Mouse (Mus musculus): ENCODE results near the gene Clk2. TPM values are rescaled to one million over a fixed set of nuclear protein-coding genes. Genes with fewer than 3 reads are reported as not detected.
"Not testable (repeated sequence)": the region's sequence is repeated elsewhere in the genome, so short reads cannot be mapped to it uniquely, and the experiment has no call there.

Clk2 gene
- polyA plus RNA-seq, 1 experiment from 2014 or later: 27.5 TPM

DNA sequence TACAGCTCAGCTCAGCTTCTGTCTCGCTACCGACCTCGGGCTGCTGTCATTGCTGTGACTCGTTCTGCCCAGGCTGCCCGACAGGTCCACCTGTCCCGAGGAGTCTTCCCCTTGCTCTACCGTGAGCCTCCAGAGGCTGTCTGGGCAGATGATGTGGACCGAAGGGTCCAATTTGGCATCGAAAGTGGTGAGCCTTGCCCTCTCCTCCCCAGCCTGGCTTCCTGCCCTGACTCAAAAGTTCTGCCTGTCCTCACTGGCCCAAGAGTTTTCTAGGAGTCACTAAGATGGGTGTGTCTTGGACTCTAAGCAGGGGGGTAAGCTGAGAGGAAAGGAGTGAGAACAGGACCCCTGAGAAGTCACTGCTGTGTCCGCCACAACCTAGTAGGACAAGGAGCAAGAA lies 19.8 kb upstream of the Clk2 start:
- Histone ChIP-seq H3K9ac (no peak overlapping the region), H3K36me3 (0 out of 2 replicates have a peak, but pooled peaks cover 7% of the 10 kb centered on the region), H3K4me3 (no peak overlapping the region), H3K27me3 (peaks cover 17% of the 10 kb centered on the region), H3K4me1 (replicated peaks) (peaks cover 11% of the 10 kb centered on the region; the same call in 1 of the 2 replicates), H3K9me3 (no peaks in the 10 kb centered on the region), H3K4me2 (no peak overlapping the region), H3K27ac (replicated peaks) (no peak overlapping the region)
- WGBS: 83% methylated on average over 10 of the region's 10 CpGs
- no peak for ATAC-seq (ENCODE audit: low read depth)

DNA sequence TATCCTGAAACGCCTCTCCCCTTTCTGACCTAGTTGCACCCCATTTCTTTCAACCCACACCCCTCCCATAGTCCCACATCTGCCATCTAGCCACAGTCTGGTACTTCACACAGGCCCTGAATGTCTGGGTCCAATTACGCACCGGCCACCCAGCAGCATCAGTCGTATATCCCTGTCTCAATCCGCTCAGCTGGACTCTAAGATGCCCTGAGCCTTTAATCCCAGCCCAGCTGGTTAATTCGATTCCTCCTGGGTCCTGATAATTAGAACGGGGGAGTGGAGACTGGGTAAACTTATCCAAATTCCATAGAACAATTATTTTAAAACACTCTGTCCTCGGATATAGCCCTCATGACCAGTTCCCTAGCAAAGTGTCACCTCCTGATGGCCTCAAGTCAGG lies 19.0 kb upstream of the Clk2 start:
- no peak overlapping the region for H3K27ac ChIP-seq (replicated peaks)
- H3K4me1 ChIP-seq (replicated peaks): peaks cover 11% of the 10 kb centered on the region; the same call in 1 of the 2 replicates
- H3K36me3 ChIP-seq: peaks cover 14% of the 10 kb centered on the region; the same call in 1 of the 2 replicates
- WGBS: 57% methylated on average over 8 of the region's 8 CpGs
- no peak overlapping the region for H3K9ac ChIP-seq
- no peak for ATAC-seq (ENCODE audit: low read depth)
- no peaks in the 10 kb centered on the region for H3K9me3 ChIP-seq
- H3K4me2 ChIP-seq: no peak overlapping the region
- H3K4me3 ChIP-seq: no peak overlapping the region
- H3K27me3 ChIP-seq: peaks cover 24% of the 10 kb centered on the region

DNA sequence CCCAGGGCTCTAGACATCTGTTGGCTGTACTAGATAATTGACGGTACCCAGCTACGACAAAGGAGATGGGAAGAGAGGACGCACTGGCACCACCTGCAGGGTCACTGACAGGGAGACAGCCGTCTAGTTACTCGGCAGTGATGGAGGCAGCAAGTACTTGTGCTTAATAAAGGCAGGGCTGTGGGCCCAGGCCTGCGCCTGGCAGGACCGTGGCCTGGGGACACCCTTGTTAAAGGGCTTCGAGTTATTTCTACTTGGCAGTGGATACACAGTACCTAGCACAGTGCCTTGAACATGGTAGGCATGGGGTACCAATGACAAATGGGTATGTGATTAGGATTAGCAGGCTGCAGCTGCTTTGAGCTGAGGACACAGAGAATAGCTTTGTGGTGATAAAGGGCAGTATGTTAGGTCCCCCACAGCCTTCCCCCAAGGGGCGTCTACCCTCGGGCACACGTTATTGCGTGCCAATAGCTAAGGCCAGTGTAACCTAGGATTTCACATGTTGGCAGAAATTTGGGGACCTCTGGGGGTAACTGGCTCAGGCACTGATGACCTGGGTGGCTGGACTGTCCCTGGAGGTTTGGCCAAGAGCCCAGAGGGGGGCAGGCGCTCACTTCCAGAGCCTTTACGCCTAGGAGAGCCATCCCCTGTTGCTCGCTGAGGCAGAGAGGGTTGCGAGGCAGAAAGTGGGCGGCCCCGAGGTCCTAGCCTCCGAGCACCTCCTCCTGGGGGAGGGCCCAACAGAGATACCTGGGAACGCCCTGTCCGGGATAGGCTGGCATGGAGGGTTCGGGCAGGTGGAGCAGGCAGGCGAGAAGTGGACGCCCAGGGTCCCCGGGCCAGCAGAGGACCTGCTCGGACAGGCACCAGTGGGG lies 17.3 kb upstream of the Clk2 start:
- Histone ChIP-seq H3K36me3 (peaks cover 26% of the 10 kb centered on the region; the same call in 1 of the 2 replicates), H3K27ac (replicated peaks) (no peak overlapping the region), H3K4me3 (no peak overlapping the region), H3K9me3 (no peaks in the 10 kb centered on the region), H3K27me3 (peaks cover 24% of the 10 kb centered on the region), H3K9ac (no peak overlapping the region), H3K4me1 (replicated peaks) (peaks cover 11% of the 10 kb centered on the region; the same call in 1 of the 2 replicates), H3K4me2 (peak overlapping the region; percentile 34; the same call in 1 of the 2 replicates)
- WGBS: 18% methylated on average over 26 of the region's 26 CpGs
- ATAC-seq (ENCODE audit: low read depth): 0 out of 2 replicates have a peak, but pooled peaks have one; percentile 30

DNA sequence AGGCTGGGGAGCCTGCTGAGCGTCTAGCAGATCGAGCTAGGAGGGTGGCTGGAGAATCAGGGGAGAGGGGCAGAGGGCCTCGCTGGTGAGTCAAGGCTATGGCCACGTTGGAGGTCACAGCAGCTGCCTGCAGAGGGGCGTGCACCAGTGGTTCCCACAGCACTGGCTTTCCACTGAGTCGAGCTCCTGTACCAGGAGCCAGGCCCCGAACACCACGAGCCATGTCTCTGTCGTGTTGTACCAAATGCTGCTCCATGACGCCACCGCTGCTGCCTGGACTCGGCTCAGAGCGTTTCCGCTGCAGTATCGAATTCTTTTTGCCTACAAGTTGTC lies 16.6 kb upstream of the Clk2 start:
- ATAC-seq (ENCODE audit: low read depth): no peak
- 18% methylated on average over 15 of the region's 15 CpGs for WGBS

DNA sequence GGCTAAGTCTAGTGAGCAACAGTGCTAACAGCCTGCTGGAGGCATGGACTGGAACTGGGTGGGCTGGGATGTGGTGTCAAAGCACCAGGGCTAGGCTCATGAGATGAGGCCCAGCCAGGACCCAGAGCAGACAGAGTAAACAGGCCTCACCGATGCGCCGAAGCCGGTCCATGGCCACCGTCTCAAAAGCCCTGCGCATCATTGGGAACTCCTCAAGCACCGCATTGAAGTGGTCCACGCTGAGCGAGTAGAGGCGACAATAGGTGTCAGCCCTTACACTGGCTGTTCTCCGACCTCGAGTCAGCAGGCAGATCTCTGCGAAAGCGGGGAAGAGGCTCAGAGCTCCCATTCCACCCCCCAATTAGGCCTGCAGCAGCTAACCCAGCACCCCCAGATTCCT lies 16.0 kb upstream of the Clk2 start:
- Histone ChIP-seq H3K4me2 (no peak overlapping the region), H3K4me3 (no peak overlapping the region), H3K27ac (replicated peaks) (no peak overlapping the region), H3K27me3 (peaks cover 24% of the 10 kb centered on the region), H3K9me3 (no peaks in the 10 kb centered on the region), H3K9ac (no peak overlapping the region), H3K4me1 (replicated peaks) (peaks cover 11% of the 10 kb centered on the region; the same call in 1 of the 2 replicates), H3K36me3 (peaks cover 30% of the 10 kb centered on the region; the same call in 1 of the 2 replicates)
- ATAC-seq (ENCODE audit: low read depth): no peak
- WGBS: 70% methylated on average over 14 of the region's 14 CpGs

More for the DNA sequence above, 16.6 kb upstream of the Clk2 start:
- Histone ChIP-seq H3K36me3 (peaks cover 30% of the 10 kb centered on the region; the same call in 1 of the 2 replicates), H3K4me3 (no peak overlapping the region), H3K27me3 (peaks cover 24% of the 10 kb centered on the region), H3K4me1 (replicated peaks) (peaks cover 11% of the 10 kb centered on the region; the same call in 1 of the 2 replicates), H3K9me3 (no peaks in the 10 kb centered on the region), H3K9ac (no peak overlapping the region), H3K27ac (replicated peaks) (no peak overlapping the region), H3K4me2 (peak overlapping the region; percentile 34; the same call in 1 of the 2 replicates)

DNA sequence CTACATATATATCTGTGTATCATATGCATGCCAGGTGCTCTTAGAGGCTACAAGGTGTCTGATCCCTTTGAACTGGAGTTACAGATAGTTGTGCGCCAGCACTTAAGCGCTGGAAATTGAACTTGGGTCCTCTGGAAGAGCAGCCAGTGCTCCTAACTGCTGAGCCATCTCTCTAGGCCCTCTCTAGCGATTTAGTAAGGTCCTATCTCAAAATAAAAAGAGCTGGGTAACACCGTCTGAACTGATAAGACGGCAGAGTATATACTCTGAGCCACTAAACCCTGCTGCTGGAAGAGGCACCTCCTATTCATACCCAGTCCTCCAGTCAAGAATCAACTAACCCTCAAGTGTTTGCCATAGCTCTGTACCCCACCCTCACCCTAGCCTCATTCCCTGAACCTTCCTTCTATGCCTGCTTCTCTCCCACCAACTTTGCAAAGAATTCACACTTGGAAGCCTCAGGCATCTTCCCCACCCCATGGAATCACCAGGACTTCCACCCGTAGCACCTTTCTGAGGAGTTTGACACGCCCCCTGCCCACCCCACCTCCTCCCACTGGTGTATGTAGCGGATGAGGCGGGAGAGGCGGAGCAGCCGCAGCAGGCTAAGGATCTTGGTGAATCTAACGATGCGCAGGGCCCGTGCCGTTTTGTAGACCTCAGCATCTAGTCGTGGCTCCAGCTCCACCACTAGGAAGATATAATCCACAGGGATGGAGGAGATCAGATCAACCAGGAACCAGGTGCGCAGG lies 12.3 kb upstream of the Clk2 start:
- no peak for ATAC-seq (ENCODE audit: low read depth)
- WGBS: 60% methylated on average over 17 of the region's 17 CpGs
- peaks cover 24% of the 10 kb centered on the region for H3K27me3 ChIP-seq
- H3K9me3 ChIP-seq: no peaks in the 10 kb centered on the region
- H3K4me1 ChIP-seq (replicated peaks): peaks cover 4% of the 10 kb centered on the region; the same call in 1 of the 2 replicates
- H3K4me2 ChIP-seq: no peak overlapping the region
- H3K4me3 ChIP-seq: no peak overlapping the region
- no peak overlapping the region for H3K9ac ChIP-seq
- H3K27ac ChIP-seq (replicated peaks): no peak overlapping the region
- H3K36me3 ChIP-seq: peaks cover 30% of the 10 kb centered on the region; the same call in 1 of the 2 replicates

DNA sequence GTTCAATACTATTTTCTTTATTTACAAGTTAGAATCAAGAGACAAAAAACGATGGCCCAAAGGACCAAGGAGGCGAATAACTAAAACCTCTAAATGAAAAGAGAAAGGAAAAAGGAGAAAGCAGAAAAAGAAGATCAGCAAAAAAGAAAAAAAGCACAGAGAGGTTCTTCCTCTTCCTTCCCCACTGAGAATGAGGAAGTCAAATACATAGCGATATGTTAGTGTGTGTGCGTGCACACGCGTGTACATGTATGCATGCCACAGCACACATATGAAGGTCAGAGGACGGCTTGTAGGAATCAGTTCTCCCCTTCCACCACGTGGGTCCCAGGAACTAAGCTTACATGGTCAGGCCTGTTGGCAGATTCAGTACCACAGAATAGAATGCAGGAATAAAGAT lies 7.6 kb upstream of the Clk2 start:
- peaks cover 8% of the 10 kb centered on the region; the same call in 1 of the 2 replicates for H3K36me3 ChIP-seq
- H3K4me3 ChIP-seq: no peak overlapping the region
- peaks cover 29% of the 10 kb centered on the region for H3K4me1 ChIP-seq (replicated peaks)
- no peak for ATAC-seq (ENCODE audit: low read depth)
- H3K9me3 ChIP-seq: no peaks in the 10 kb centered on the region
- H3K9ac ChIP-seq: no peak overlapping the region
- no peak overlapping the region for H3K4me2 ChIP-seq
- H3K27ac ChIP-seq (replicated peaks): no peak overlapping the region
- no peaks in the 10 kb centered on the region for H3K27me3 ChIP-seq
- 88% methylated on average over 8 of the region's 8 CpGs for WGBS

DNA sequence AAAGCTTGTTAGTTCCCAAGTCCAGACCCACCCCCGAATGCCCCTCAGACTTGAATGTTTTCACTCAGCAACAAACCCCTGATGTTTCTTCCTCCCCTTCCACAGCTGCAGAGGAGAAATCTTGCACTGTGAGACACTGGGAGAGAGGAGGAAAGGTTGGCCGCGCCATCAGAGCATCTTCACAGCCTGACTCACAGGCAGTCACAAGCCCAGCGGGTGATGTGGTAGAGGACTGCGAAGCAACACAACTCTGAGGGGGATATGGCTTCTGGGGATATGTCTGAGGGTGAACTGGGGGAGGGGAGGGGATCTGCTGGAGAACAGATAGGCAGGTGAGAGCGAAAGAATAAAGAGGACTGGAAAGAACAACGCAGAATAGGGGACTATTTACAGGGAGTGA lies 5.9 kb upstream of the Clk2 start:
- no peak for ATAC-seq (ENCODE audit: low read depth)
- H3K4me3 ChIP-seq: peak overlapping the region; percentile 84
- H3K36me3 ChIP-seq: no peaks in the 10 kb centered on the region
- H3K27me3 ChIP-seq: no peaks in the 10 kb centered on the region
- peak overlapping the region; percentile 29; the same call in 1 of the 2 replicates for H3K27ac ChIP-seq (replicated peaks)
- 21% methylated on average over 7 of the region's 7 CpGs for WGBS
- H3K9me3 ChIP-seq: no peaks in the 10 kb centered on the region
- peaks cover 29% of the 10 kb centered on the region for H3K4me1 ChIP-seq (replicated peaks)
- peak overlapping the region; percentile 84 for H3K9ac ChIP-seq
- H3K4me2 ChIP-seq: peak overlapping the region; percentile 93

DNA sequence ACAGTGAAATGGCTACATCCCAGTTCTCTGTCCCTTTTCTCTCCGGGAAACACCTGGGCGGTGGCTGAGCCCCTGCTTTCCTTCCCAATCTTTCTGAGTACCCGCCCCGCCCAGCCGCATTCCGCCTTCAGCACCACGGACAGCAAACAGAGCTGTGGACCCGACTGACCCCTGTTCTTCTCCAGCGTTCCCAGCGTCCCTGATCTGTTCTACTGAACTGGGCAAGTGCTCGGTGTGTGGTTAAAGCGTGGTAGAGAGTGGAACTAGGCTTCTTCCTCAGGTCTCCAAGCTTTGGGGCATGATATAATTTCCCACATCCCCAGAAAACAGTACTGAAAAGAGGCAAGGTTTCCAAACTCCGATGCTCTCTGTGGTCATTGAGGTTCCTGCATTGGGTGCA lies 5.4 kb upstream of the Clk2 start:
- Histone ChIP-seq H3K4me2 (peak overlapping the region; percentile 93), H3K36me3 (no peaks in the 10 kb centered on the region), H3K4me3 (peak overlapping the region; percentile 84), H3K27ac (replicated peaks) (0 out of 2 replicates have a peak overlapping the region, but pooled peaks have one; percentile 29), H3K9me3 (no peaks in the 10 kb centered on the region), H3K27me3 (no peaks in the 10 kb centered on the region), H3K9ac (peak overlapping the region; percentile 84), H3K4me1 (replicated peaks) (peaks cover 35% of the 10 kb centered on the region)
- WGBS: 2% methylated on average over 13 of the region's 13 CpGs
- no peak for ATAC-seq (ENCODE audit: low read depth)

DNA sequence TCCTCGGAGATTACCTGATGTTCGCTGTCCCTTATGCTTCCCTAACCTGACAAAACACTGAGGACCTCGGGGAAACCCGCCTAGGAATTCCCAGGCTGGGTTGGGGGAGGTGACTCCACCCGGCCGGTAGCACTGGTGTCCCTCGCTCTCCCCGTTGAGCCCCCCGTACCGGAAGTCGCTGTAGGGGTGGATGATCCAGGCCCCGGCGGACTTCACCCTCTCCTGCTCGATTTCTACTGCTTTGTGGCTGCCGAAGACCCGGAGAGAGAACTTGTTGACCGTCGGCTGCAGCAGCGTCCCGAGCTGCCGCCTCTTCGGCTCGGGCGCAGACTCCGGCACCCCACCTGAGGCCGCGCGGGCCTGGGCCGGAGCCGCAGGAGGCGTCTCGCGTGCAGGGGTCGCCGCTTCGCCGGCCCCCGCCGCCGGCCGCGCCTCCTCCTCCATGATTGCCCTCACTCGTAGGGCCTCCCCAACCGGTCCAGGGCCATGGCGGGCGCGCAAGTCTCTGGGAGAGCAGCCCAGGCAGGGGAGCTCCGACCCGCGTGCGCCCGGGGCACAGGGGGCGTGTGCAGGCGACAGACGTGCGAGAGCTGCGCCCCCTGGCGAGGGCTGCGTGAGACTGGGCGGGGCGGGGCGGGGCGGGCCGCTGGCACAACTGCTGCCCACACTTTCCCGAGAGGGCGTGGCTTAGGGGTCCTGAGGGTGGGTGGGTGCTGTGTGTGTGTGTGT lies 4.8 kb upstream of the Clk2 start, which contains the start of gene Hcn3:
Gene Hcn3, minus strand, starts transcription at position 581 of the 729 bp plus-strand sequence.
- Histone ChIP-seq H3K4me2 (peak within 1 kb of the TSS; percentile 93), H3K9me3 (no peaks in the 10 kb centered on the region), H3K9ac (peak within 1 kb of the TSS; percentile 84), H3K36me3 (no peaks in the 10 kb centered on the region), H3K27me3 (no peaks in the 10 kb centered on the region), H3K4me3 (peak within 1 kb of the TSS; percentile 84), H3K4me1 (replicated peaks) (peaks cover 35% of the 10 kb centered on the region), H3K27ac (replicated peaks) (peak within 1 kb of the TSS; percentile 67; the same call in 1 of the 2 replicates)
- peak; percentile 88 for ATAC-seq (ENCODE audit: low read depth)
- WGBS: under 1% methylated on average over 64 of the region's 66 CpGs

DNA sequence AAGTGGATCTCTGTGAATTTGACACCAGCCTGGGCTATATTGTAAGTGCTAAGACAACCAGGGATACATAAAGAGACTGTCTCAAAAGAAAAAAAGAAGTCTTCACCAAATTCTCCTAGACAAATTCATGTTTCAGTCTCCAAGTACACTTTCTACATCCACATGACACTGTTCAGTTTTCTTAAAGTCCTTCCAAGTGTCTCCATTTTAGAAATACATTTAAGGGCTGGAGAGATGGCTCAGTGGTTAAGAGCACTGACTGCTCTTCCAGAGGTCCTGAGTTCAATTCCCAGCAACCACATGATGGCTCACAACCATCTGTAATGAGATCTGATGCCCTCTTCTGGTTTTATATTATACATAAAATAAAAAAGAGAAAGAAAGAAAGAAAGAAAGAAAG lies 3.4 kb upstream of the Clk2 start:
- H3K4me3 ChIP-seq; ATAC-seq (ENCODE audit: low read depth); H3K4me2 ChIP-seq; H3K27ac ChIP-seq (replicated peaks); H3K36me3 ChIP-seq; H3K9me3 ChIP-seq; H3K27me3 ChIP-seq; H3K9ac ChIP-seq: not testable (repeated sequence)
- H3K4me1 ChIP-seq (replicated peaks): peaks cover 46% of the 10 kb centered on the region

Measured in neural tube, embryonic 13.5 days (tissue).